Mouse (Mus musculus): ENCODE results near the gene Tmem30b. TPM values are rescaled to one million over a fixed set of nuclear protein-coding genes. Genes with fewer than 3 reads are reported as not detected.

Tmem30b gene
- polyA plus RNA-seq, 1 experiment = not detected

DNA sequence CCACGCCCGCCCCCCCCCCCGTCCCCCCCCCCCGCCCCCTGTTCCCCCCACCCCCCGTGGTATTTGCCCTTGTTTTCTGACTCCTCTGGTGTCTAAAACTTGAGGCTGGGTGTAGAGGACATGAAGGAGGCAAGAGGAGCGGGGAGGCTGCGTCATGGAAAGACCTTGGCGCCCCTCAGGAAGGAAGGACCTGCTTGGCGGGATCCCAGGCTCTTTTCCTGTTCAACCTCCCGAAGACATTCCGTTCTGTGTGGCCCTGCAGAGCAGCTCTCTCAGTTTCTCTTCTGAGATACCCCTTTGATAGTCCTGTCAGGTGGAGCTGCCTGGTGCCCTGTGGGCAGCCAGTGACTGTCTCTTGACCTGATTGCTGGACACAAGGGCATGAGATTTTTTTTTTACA lies 45.4 kb upstream of the Tmem30b start:
- TF ChIP-seq MAX (IDR thresholded peaks at IDR 0.05; ENCODE audit: low read depth) = no peak
- no peak for TF ChIP-seq TCF3 (IDR thresholded peaks at IDR 0.05; ENCODE audit: insufficient read length, low read depth)
- no peak for TF ChIP-seq SRF (IDR thresholded peaks at IDR 0.05; ENCODE audit: control insufficient read depth, insufficient read length, low read depth)
- no peak for TF ChIP-seq USF1 (IDR thresholded peaks at IDR 0.05; ENCODE audit: low read depth)
- no peak for TF ChIP-seq REST (IDR thresholded peaks at IDR 0.05; ENCODE audit: insufficient read depth, insufficient read length)
- TF ChIP-seq CEBPB (IDR thresholded peaks at IDR 0.05; ENCODE audit: insufficient read depth, poor library complexity, severe bottlenecking) = no peak
- no peak for TF ChIP-seq POLR2A (IDR thresholded peaks at IDR 0.05; ENCODE audit: insufficient read length, low read depth)
- no peak for TF ChIP-seq TCF12 (IDR thresholded peaks at IDR 0.05; ENCODE audit: insufficient read depth, poor library complexity, severe bottlenecking)
- TF ChIP-seq POLR2AphosphoS2 (IDR thresholded peaks at IDR 0.05; ENCODE audit: insufficient read length, low read depth) = no peak
- TF ChIP-seq MYOG (IDR thresholded peaks at IDR 0.05; ENCODE audit: control insufficient read depth in 1 of 3, insufficient read depth in 1 of 3, insufficient read length in 2 of 3, low read depth in 2 of 3) = no peak
- TF ChIP-seq E2F4 (IDR thresholded peaks at IDR 0.05; ENCODE audit: insufficient read depth) = no peak
- TF ChIP-seq MYOD1 (IDR thresholded peaks at IDR 0.05; ENCODE audit: control insufficient read depth in 1 of 3, insufficient read length in 2 of 3, low read depth in 2 of 3) = no peak
- H3K79me2 ChIP-seq (ENCODE audit: control insufficient read depth, insufficient read depth) = no peaks in the 10 kb centered on the region
- H3ac ChIP-seq (ENCODE audit: control insufficient read depth, insufficient read length) = no peak overlapping the region
- H3K36me3 ChIP-seq (ENCODE audit: control insufficient read depth, insufficient read depth) = no peaks in the 10 kb centered on the region
- H3K4me3 ChIP-seq = no peak overlapping the region
- no peak overlapping the region for H3K4me2 ChIP-seq (ENCODE audit: low read depth)
- H3K27me3 ChIP-seq (ENCODE audit: control insufficient read depth, insufficient read depth, insufficient read length) = peaks cover 41% of the 10 kb centered on the region

- no peak overlapping the region for H3ac ChIP-seq (ENCODE audit: control insufficient read depth, insufficient read length)
- no peaks in the 10 kb centered on the region for H3K36me3 ChIP-seq (ENCODE audit: control insufficient read depth, insufficient read depth)
- peaks cover 41% of the 10 kb centered on the region for H3K27me3 ChIP-seq (ENCODE audit: control insufficient read depth, insufficient read depth, insufficient read length)
- H3K79me2 ChIP-seq (ENCODE audit: control insufficient read depth, insufficient read depth) = no peaks in the 10 kb centered on the region
- H3K4me2 ChIP-seq (ENCODE audit: low read depth) = no peak overlapping the region
- TF ChIP-seq SRF (IDR thresholded peaks at IDR 0.05; ENCODE audit: control insufficient read depth, insufficient read length, low read depth) = no peak
- TF ChIP-seq MYOG (IDR thresholded peaks at IDR 0.05; ENCODE audit: control insufficient read depth in 1 of 3, insufficient read depth in 1 of 3, insufficient read length in 2 of 3, low read depth in 2 of 3) = no peak
- no peak for TF ChIP-seq MAX (IDR thresholded peaks at IDR 0.05; ENCODE audit: low read depth)
- TF ChIP-seq POLR2A (IDR thresholded peaks at IDR 0.05; ENCODE audit: insufficient read length, low read depth) = no peak
- TF ChIP-seq MYOD1 (IDR thresholded peaks at IDR 0.05; ENCODE audit: control insufficient read depth in 1 of 3, insufficient read length in 2 of 3, low read depth in 2 of 3) = no peak
- TF ChIP-seq USF1 (IDR thresholded peaks at IDR 0.05; ENCODE audit: low read depth) = no peak
- TF ChIP-seq TCF3 (IDR thresholded peaks at IDR 0.05; ENCODE audit: insufficient read length, low read depth) = no peak
- no peak for TF ChIP-seq E2F4 (IDR thresholded peaks at IDR 0.05; ENCODE audit: insufficient read depth)
- no peak for TF ChIP-seq CEBPB (IDR thresholded peaks at IDR 0.05; ENCODE audit: insufficient read depth, poor library complexity, severe bottlenecking)
- no peak for TF ChIP-seq TCF12 (IDR thresholded peaks at IDR 0.05; ENCODE audit: insufficient read depth, poor library complexity, severe bottlenecking)
- no peak for TF ChIP-seq POLR2AphosphoS2 (IDR thresholded peaks at IDR 0.05; ENCODE audit: insufficient read length, low read depth)
- TF ChIP-seq REST (IDR thresholded peaks at IDR 0.05; ENCODE audit: insufficient read depth, insufficient read length) = no peak
- H3K4me3 ChIP-seq = no peak overlapping the region
Measured at GRCm38 (mm10) chr12:73590627-73591276, 44.6 kb upstream of the Tmem30b start.

- Histone ChIP-seq H3K4me2 (ENCODE audit: low read depth) (no peak overlapping the region), H3K4me3 (no peak overlapping the region), H3K27me3 (ENCODE audit: control insufficient read depth, insufficient read depth, insufficient read length) (peaks cover 51% of the 10 kb centered on the region)
Measured at GRCm38 (mm10) chr12:73587262-73587661, 41.1 kb upstream of the Tmem30b start.

DNA sequence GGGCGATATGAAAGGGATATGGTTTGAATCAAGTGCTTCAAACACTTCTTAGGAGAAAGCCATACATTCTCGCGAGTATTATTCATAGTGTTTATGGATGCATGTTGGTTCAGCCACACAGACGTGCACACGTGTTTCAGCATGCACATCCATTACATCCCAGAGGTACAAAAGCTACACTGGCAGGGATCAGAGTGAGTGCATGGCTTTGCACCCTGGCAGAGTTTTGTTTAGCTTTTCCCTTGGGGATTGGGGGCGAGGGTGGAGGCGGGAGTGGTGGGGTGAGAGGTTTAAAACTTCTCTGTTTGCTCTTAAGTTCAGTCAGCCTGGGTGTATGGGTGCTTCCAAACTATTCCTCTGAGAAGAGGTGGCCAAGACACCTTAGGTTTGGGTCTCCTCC lies 39.7 kb upstream of the Tmem30b start:
- Histone ChIP-seq H3K27me3 (ENCODE audit: control insufficient read depth, insufficient read depth, insufficient read length) (peaks cover 52% of the 10 kb centered on the region), H3K4me3 (no peak overlapping the region), H3K36me3 (ENCODE audit: control insufficient read depth, insufficient read depth) (no peaks in the 10 kb centered on the region), H3ac (ENCODE audit: control insufficient read depth, insufficient read length) (no peak overlapping the region), H3K4me2 (ENCODE audit: low read depth) (no peak overlapping the region), H3K79me2 (ENCODE audit: control insufficient read depth, insufficient read depth) (no peaks in the 10 kb centered on the region)
- no peak for TF ChIP-seq POLR2A (IDR thresholded peaks at IDR 0.05; ENCODE audit: insufficient read length, low read depth)
- TF ChIP-seq POLR2AphosphoS2 (IDR thresholded peaks at IDR 0.05; ENCODE audit: insufficient read length, low read depth) = no peak
- no peak for TF ChIP-seq CEBPB (IDR thresholded peaks at IDR 0.05; ENCODE audit: insufficient read depth, poor library complexity, severe bottlenecking)
- TF ChIP-seq SRF (IDR thresholded peaks at IDR 0.05; ENCODE audit: control insufficient read depth, insufficient read length, low read depth) = no peak
- TF ChIP-seq MAX (IDR thresholded peaks at IDR 0.05; ENCODE audit: low read depth) = no peak
- TF ChIP-seq USF1 (IDR thresholded peaks at IDR 0.05; ENCODE audit: low read depth) = no peak
- no peak for TF ChIP-seq TCF3 (IDR thresholded peaks at IDR 0.05; ENCODE audit: insufficient read length, low read depth)
- no peak for TF ChIP-seq REST (IDR thresholded peaks at IDR 0.05; ENCODE audit: insufficient read depth, insufficient read length)
- no peak for TF ChIP-seq TCF12 (IDR thresholded peaks at IDR 0.05; ENCODE audit: insufficient read depth, poor library complexity, severe bottlenecking)
- TF ChIP-seq E2F4 (IDR thresholded peaks at IDR 0.05; ENCODE audit: insufficient read depth) = no peak
- no peak for TF ChIP-seq MYOD1 (IDR thresholded peaks at IDR 0.05; ENCODE audit: control insufficient read depth in 1 of 3, insufficient read length in 2 of 3, low read depth in 2 of 3)
- TF ChIP-seq MYOG (IDR thresholded peaks at IDR 0.05; ENCODE audit: control insufficient read depth in 1 of 3, insufficient read depth in 1 of 3, insufficient read length in 2 of 3, low read depth in 2 of 3) = no peak

More at GRCm38 (mm10) chr12:73587262-73587661, 41.1 kb upstream of the Tmem30b start:
- H3K79me2 ChIP-seq (ENCODE audit: control insufficient read depth, insufficient read depth) = no peaks in the 10 kb centered on the region
- H3ac ChIP-seq (ENCODE audit: control insufficient read depth, insufficient read length) = no peak overlapping the region
- no peak for TF ChIP-seq MAX (IDR thresholded peaks at IDR 0.05; ENCODE audit: low read depth)
- TF ChIP-seq CEBPB (IDR thresholded peaks at IDR 0.05; ENCODE audit: insufficient read depth, poor library complexity, severe bottlenecking) = no peak
- H3K36me3 ChIP-seq (ENCODE audit: control insufficient read depth, insufficient read depth) = no peaks in the 10 kb centered on the region

All from myocyte (in vitro differentiated cells).